In genomic region chr5:119685446-119686198, GRCm38 (mm10) we compare ENCODE assay signal across 9 mouse cellular contexts. TPM values are rescaled to one million over a fixed set of nuclear protein-coding genes. Genes with fewer than 3 reads are reported as not detected.
DNase-seq lines count a peak whose midpoint lies in the region; ATAC-seq lines count a peak whose summit lies in the region.
"Had no signal": no experiment of that assay in that cellular context is flagged by ENCODE, and none has a peak within 500 bp of the region (broad histone marks: within the 10 kb centered on the region; RNA-seq: fewer than 3 reads in every experiment).

No protein-coding gene starts in this region.

- WGBS in limb, embryonic 12.5 days, result 1% methylated on average over 22 of the region's 22 CpGs
- WGBS in neural tube, embryonic 15.5 days, result 4% methylated on average over 22 of the region's 22 CpGs

- 0 out of 2 replicates have a peak, but pooled peaks have one; percentile 10 for ATAC-seq in common myeloid progenitor, adult 5-6 weeks (replicated peaks; ENCODE audit: low read depth, poor library complexity, severe bottlenecking)
- no peak for ATAC-seq in limb, embryonic 12.5 days (ENCODE audit: insufficient number of reproducible peaks, insufficient read depth, low FRiP score, low TSS enrichment, low read depth)
- no peak for ATAC-seq in neural tube, embryonic 15.5 days (ENCODE audit: low FRiP score)

- H3K9ac ChIP-seq in limb, embryonic 12.5 days (replicated peaks), result 0 out of 2 replicates have a peak overlapping the region, but pooled peaks have one; percentile 31
- H3K9ac ChIP-seq in neural tube, embryonic 15.5 days (replicated peaks), result no peak overlapping the region

- peak overlapping the region; percentile 56 for H3K4me2 ChIP-seq in limb, embryonic 12.5 days
- H3K4me2 ChIP-seq in neural tube, embryonic 15.5 days, result peak overlapping the region; percentile 40

- DNase-seq in kidney, postnatal 4 days, result peak; percentile 40 to 56
- no peak for DNase-seq in kidney, postnatal 14 days
- no peak for DNase-seq in spleen, adult 18-20 months
- DNase-seq in thymus, postnatal 14 days, result no peak
- DNase-seq in cerebellum, adult 9-10 months, result no peak

- H3K4me1 ChIP-seq in limb, embryonic 12.5 days (replicated peaks), result peaks cover 62% of the 10 kb centered on the region
- H3K4me1 ChIP-seq in neural tube, embryonic 15.5 days, result peaks cover 7% of the 10 kb centered on the region

- H3K27ac ChIP-seq in limb, embryonic 12.5 days, result peak overlapping the region; percentile 68
- no peak overlapping the region for H3K27ac ChIP-seq in neural tube, embryonic 15.5 days (replicated peaks)

- H3K9me3 ChIP-seq in limb, embryonic 12.5 days, result no peaks in the 10 kb centered on the region
- H3K9me3 ChIP-seq in neural tube, embryonic 15.5 days (replicated peaks), result no peaks in the 10 kb centered on the region
- H3K9me3 ChIP-seq: megakaryocyte, embryonic 14.5 days had no signal

- peak overlapping the region; percentile 31 for H3K4me3 ChIP-seq in limb, embryonic 12.5 days (replicated peaks)
- H3K4me3 ChIP-seq in neural tube, embryonic 15.5 days (replicated peaks), result no peak overlapping the region
- H3K4me3 ChIP-seq: megakaryocyte, embryonic 14.5 days had no signal

- peaks cover 96% of the 10 kb centered on the region for H3K27me3 ChIP-seq in limb, embryonic 12.5 days
- H3K27me3 ChIP-seq in neural tube, embryonic 15.5 days (replicated peaks), result peaks cover 98% of the 10 kb centered on the region

- H3K36me3 ChIP-seq in limb, embryonic 12.5 days, result peaks cover 11% of the 10 kb centered on the region
- H3K36me3 ChIP-seq in neural tube, embryonic 15.5 days, result no peaks in the 10 kb centered on the region

RNA-seq across cellular contexts. Expression of gene Tbx3, which starts 15.2 kb away (rescaled TPM):
- not detected in 2 replicates for total RNA-seq in common myeloid progenitor, adult 5-6 weeks (2017)
- polyA plus RNA-seq in limb, embryonic 12.5 days (2016; fragmentation: Nextera tagmentation; extraction: Ambion mirVana), result 38.3 and 42.4 TPM in 2 replicates
- 4.1 and 8.4 TPM in 2 replicates for polyA plus RNA-seq in neural tube, embryonic 15.5 days (2015; fragmentation: Nextera tagmentation; extraction: Ambion mirVana)

Comparison
In these comparisons a context has a peak if more than half of its experiments do, and no peak if none do; other contexts are left out.
1. DNase-seq: peak in kidney, postnatal 4 days (2 of 2); none in kidney, postnatal 14 days (single experiment), spleen, adult 18-20 months (0 of 2), thymus, postnatal 14 days (single experiment) and cerebellum, adult 9-10 months (single experiment).